Mouse (Mus musculus): Measurements from ENCODE around the gene Tulp2.
A peak's percentile ranks its signal among the peaks of the same experiment; 100 is the strongest.
"Not testable (repeated sequence)": the region's sequence is repeated elsewhere in the genome, so short reads cannot be mapped to it uniquely, and the experiment has no call there.

Gene Tulp2

DNA sequence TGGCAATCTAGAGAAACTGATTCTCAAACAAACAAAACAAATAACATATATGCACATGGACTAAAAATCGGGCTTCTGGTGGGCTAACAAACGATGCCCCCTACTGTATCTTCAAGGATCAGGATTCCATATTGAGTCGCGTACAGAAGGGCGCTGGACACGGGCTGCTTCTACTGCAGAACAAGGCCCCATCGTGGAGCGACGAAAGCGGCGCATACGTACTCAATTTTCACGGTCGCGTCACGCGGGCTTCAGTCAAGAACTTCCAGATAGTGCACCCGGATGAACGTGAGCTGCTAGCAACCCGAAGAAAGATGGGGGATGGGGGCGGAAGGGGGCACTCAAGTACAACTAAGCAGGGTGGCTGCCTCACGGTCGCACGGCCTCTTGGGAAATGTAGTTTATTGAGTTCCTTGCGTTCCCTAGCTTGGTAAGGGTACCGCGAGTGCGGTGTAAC is 40.1 kb downstream of the Tulp2 start:
- DNase-seq (ENCODE audit: low read depth, low spot score): peak; percentile 94

DNA sequence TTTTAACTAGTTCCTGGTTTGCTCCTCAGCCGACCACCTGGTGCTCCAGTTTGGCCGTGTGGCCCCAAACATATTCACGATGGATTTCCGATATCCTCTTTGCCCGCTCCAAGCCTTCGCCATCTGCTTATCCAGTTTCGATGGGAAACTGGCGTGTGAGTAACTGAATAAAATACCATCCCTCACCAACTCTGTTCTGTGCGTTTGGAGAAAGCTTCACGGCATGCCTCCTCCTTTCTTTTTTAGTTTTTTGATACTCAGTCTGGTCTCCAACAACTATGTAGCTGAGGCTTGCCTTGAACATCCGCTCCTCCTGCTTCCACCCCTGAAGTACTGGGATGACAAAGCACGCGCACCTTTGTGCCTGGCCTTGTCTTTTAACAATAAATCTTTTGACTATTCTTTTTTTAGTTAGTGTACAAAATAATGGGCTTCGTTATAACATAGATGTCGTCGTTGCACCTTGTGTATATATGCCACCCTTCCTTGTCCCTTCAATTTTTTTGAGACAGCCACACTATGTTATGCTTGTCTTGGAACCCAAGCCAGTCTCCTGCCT is 40.6 kb downstream of the Tulp2 start:
- DNase-seq (ENCODE audit: low read depth, low spot score): no peak

DNA sequence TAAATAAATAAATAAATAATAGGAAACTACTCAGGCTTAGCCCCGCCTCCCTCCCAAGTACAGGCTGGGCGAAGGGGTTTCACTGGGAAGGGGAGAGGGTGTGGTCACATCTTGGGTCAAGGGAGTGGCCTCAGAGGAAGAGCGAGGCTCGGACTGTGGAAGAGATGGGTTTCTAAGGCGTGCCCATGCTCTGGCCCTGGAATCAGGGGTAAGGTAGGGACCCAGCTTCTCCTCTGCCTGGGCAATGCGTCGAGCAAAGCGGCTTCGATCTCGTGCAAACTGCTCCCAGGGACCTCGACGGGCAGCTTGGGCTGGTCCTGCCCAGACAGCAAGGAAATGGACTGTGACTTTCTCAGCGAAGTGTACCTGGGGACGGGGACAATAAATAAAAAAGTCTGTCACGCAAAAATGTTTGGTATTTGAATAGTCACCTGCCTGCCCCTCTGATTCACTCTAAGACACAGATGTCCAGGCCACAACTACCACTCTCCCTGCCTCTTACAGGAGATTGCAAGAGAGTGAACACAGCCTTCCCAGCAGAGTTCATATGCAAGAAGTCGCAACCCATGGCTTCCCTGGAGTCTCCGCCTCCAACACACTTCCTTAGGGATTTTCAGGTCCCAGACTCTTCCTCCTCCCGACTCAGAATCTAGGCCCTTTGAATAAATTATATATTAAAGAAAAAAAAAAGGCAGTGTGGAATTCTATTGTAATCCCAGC is 41.4 kb downstream of the Tulp2 start:
- peak; percentile 82 for DNase-seq (ENCODE audit: low read depth, low spot score)

DNA sequence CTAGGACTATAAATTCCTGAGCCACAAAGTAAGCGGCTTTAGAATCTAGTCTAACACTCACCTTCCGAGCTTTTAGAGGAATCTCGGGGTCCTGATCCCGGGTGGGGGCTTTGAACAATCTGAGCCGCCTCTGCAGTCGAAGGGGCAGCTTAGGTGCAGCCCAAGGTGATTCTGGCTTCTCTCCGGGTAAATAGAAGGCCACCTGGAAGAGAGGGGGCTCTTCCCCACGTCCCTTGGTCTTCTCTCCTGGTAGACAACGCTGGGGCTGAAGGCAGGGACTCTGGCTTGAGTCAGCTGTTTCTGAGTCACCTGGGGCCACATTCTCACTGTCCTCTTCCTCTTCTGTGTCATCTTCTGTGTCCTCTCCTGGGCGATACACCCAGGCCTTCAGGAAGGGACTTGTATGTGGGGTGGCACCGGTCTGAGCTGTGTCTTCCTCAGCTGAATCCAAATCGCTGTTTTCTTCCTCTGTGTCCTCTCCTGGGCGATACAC is 42.0 kb downstream of the Tulp2 start:
- DNase-seq (ENCODE audit: low read depth, low spot score): no peak

DNA sequence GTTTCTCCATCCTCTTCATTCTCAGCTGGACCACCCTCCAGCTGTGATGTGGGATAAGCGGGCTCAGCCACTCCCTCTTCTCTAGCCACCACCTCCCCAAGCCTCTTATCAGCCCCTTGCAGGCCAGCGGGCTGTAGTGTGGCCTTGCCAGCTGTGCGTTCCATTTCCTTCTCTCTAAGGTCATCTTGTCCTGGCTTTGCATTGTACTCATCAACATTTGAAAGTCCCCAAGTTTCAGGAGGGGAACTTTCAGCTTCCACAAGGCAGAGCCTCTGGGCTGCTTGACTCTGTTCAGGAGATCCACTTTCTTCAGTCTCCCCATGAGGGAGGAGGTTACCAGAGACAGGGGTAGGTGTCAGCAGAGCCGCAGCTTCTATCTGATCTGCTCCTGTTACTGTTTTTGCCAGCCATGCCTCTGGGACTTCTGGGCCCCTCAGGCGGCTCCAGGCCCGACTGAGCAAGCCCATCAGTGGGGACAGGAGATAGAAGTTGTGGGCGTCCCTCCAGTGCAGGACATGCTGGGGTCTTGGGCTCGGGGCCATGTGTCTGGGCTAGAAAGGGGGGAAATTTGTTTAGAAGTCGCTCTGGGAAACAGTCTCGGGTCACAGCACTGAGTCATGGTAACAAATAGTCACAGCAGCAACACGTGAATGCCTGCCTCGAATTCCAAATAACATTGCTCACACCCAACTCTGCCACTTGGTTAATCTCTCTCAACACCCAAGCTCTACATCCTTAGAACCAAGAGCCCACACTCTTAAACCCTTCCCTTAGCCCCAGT is 43.4 kb downstream of the Tulp2 start:
- DNase-seq (ENCODE audit: low read depth, low spot score): no peak

- DNase-seq (ENCODE audit: low read depth, low spot score): peak; percentile 99
These were observed 44.3 kb downstream of the Tulp2 start, which contains the start of the genes Ppp1r15a and Plekha4 for GRCm38 (mm10) chr7:45525809-45526473. TSS of gene Ppp1r15a (minus strand) at chr7:45526268. TSS of gene Plekha4 (plus strand) at chr7:45526330.

DNA sequence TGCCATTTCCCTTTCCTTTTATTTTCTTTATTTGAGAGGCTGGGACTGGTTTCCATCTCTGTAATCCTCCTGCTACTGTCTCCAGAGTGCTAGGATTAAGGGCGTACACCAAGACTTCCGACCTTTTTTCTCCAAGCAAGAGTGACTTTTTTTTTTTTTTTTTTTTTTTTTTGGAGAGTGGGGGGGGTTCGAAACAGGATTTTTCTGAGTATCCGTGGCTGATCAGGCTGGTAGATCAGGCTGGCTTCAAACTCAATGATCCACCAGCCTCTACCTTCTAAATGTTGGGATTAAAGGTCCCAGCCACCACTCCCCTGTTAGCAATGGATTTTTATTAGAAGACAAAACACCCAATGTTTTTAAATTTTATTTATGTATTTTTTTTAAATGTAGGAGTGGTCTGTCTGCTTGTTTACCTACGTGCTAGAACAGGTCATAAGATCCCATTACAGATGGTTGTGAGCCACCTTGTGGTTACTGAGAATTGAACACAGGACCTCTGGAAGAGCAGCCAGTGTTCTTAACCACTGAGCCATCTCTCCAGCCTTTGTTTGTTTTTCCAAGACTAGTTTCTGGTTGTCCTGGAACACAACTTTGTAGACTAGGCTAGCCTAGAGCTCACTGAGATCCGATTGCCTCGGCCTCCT is 44.9 kb downstream of the Tulp2 start:
- peak; percentile 80 for DNase-seq (ENCODE audit: low read depth, low spot score)

- not testable (repeated sequence) for DNase-seq (ENCODE audit: low read depth, low spot score)
These were observed 45.5 kb downstream of the Tulp2 start for GRCm38 (mm10) chr7:45527169-45527568.

DNA sequence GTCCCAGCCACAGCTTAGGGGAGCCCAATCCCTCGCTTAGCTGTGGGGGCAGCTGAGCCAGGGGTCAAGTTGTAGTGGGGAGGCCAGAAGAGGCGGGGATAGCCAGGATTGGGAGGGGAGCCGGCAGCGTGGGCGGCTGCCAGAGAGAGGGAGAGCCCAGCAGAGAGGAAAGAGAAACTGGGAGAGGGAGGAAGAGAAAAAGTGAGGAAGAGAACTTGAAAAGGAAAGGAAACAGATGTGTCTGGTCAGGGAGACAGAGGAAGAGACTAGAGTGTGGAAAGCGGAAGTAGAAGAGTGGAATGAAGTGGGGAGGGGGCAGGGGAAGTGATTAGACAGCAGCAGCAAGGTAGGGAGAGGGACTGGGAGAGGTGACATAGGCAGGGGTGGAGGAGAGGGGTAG is 47.8 kb downstream of the Tulp2 start:
- DNase-seq (ENCODE audit: low read depth, low spot score): no peak

GRCm38 (mm10) chr7:45530643-45531042 is 49.0 kb downstream of the Tulp2 start:
- DNase-seq (ENCODE audit: low read depth, low spot score): no peak

DNA sequence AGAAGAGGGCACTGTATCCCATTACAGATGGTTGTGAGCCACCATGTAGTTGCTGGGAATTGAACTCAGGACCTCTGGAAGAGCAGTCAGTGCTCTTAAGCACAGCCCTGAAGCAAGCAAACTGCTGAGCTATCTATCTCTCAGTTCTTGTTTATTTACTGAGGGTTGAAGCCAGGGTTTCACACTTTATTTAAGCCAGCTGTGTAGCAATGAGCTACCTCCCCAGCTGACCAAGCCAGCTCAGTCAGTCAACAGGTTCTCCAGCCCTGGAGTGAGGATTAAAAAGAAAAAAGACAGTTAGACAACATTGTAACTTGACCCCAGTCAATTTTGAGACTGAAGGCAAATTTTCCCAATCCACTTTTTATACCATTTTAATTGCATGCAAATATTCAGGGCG is 54.0 kb downstream of the Tulp2 start:
- DNase-seq (ENCODE audit: low read depth, low spot score): no peak

GRCm38 (mm10) chr7:45537602-45538001 is 55.9 kb downstream of the Tulp2 start:
- DNase-seq (ENCODE audit: low read depth, low spot score): no peak

DNA sequence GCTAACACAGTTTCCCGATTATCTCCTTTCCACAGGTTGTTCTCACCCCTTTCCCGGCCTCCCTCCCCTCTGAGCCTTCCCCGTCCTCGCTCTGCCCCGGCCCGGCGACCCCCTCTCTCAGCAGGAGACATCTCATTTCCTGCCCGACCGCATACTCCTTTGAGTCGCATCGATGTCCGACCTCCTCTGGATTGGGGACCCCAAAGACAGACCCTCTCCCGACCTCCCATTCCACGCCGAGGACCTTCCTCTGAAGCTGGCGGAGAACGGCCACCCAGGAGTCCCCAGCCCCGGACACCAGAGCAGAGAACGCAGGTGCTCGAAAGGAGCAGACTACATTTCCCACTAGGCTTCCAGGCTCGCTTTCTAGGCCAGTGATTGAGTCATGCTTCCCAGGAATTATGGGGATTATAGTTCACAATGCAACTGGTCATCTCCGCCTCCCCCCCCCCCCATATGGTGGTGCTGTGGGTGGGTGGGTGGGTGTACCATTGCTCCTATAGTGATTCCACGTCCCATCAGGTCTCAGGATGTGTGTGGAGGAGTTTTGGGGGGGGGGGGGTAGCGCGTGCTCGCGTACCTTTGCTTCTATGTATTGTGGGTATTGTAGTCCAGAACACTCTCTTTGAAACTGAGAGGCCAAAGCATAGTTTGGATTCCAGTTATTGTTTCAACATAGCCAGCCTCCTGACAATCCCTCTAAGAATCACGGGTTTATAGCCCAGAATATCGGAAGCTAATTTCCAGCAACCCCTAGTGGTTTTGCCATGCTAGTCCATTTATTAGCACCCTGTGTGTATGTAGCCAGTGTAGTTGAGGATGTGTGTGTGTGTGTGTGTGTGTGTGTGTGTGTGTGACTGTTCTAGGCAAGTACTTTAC is 56.7 kb downstream of the Tulp2 start:
- peak; percentile 61 for DNase-seq (ENCODE audit: low read depth, low spot score)

- no peak for DNase-seq (ENCODE audit: low read depth, low spot score)
These were observed 57.4 kb downstream of the Tulp2 start for GRCm38 (mm10) chr7:45539095-45539494.

DNA sequence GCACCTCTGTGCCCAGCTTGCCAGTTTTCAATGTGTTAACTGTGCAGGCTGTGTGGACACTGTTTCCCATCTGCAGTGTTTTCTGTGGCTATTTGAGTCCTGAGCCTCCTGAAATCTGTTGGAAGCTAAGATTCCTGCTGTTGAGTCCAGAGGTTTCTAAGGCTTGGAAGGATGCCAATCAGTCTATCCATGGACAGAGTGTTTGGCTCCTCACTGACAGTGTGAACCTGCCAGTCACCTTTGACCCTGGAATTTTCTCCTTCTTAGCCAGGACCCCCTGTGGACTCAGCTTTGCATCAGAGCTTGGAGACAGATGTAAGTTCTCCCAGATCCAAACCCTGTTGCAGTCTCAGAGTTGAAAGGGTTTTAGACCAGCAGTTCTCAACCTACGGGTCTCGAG is 58.5 kb downstream of the Tulp2 start:
- no peak for DNase-seq (ENCODE audit: low read depth, low spot score)

DNA sequence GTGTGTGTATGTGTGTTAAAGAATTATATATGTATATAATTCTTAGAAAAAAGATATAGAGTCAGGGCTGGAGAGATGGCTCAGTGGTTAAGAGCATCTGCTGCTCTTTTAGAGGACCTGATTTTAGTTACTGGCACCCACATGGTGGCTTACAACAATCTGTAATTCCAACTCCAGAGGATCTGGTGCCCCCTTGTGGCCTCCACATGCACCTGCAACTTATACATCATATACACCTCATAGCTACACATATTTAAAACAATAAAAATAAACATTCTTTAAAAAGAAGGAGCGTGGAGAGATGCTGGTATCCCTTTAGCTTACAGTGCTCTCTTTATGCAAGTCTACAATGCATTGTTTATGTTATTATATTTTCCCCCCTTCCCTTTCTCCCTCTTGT is 62.8 kb downstream of the Tulp2 start:
- no peak for DNase-seq (ENCODE audit: low read depth, low spot score)

DNA sequence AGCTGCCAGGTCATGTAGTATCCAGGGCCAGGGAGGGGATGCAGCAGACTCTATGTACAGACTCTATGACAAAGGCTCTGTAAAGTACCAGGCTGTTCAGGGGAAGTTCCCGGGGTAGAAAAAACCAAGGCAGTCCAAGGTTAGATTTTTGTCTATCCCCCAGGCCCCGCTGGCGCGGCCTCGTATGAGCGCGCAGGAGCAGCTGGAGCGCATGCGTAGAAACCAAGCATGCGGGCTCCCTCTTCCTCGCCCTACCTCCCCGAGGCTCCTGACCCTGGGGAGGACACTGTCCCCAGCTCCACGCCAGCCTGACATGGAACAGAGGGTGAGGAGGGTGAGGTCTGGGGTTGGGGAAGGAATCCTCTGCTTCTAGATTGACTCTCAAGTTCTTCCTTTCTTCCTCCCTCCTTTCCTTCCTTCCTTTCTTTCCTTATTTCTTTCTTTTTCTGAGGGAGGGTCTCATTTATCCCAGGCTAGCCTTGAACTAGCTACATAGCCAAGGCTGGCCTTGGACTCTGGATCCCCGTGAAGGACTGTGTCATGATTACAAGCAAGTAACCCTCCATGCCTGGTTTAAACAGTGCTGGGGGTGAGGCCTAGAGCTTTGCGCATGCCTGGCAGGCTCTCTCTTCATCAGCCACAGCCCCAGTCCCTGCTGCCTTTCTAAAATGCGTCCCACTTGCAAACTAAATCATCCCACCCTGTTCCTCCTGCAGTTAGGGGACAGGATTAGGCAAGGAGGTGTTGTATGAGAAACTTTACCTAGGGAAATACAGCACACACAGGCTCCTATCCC is 68.2 kb downstream of the Tulp2 start:
- DNase-seq (ENCODE audit: low read depth, low spot score): peak; percentile 75

DNA sequence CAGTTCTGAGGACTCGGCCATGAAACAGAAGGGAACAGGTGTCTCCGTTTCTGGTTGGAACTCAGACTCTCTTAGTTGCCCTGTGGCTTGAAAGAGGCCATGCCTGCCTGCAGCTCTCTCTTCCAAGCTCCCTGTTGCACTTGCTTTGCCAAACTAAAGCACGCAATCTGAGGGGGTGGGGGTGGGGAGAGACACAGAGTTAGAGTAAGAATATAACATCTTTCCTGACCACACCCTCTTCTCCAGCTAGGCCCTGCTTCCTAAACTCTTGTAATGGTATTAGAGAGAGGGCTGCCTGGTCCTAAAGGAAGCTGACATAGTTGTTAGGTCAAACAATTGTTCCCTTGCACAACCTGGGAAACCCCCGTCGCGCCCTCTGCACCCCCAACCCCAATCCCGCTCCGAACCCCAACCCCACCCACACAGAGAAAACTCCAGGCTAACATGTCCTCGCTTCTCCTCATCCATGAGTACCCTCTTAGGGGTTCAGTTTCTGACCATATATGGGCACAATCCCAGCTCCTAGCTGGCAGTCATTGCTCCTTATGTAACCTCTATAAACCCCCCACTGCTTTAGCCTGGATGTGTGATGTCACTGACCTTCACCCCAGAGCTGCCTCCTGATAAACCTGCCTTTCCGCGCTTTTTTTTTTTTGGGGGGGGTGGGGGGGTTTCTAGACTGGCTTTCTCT is 69.3 kb downstream of the Tulp2 start:
- DNase-seq (ENCODE audit: low read depth, low spot score): peak; percentile 80

DNA sequence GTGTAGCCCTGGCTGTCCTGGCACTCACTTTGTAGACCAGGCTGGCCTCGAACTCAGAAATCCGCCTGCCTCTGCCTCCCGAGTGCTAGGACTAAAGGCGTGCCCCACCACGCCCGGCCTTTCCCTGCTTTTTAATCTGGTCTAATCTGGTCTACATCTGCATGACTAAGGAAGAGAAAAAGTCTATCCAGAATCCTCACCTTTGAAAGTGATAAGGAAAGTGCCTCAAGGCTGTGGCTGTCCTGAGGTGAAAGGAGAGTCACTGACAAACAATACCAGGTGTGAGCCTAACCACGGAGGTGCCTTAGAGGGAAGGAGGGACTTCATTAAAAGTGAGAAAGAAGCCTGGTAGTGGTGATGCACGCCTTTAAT is 69.8 kb downstream of the Tulp2 start:
- DNase-seq (ENCODE audit: low read depth, low spot score): peak; percentile 97

Measured in ES-CJ7 (cell line).